Mouse (Mus musculus) frontal cortex, postnatal 10 days (tissue): ENCODE measurements around the gene Mbnl2.

Source experiments
- DNase-seq, 2 experiments: peaks; one replicate each; pipeline ENCODE4 v3.0.0; 2022; ENCODE audit warnings: low spot score in 2 of 2, mixed read lengths in 1 of 2

The Mbnl2 gene

GRCm38 (mm10) chr14:120382179-120382578 is 106.7 kb downstream of the Mbnl2 start:
- DNase-seq = no peak

DNA sequence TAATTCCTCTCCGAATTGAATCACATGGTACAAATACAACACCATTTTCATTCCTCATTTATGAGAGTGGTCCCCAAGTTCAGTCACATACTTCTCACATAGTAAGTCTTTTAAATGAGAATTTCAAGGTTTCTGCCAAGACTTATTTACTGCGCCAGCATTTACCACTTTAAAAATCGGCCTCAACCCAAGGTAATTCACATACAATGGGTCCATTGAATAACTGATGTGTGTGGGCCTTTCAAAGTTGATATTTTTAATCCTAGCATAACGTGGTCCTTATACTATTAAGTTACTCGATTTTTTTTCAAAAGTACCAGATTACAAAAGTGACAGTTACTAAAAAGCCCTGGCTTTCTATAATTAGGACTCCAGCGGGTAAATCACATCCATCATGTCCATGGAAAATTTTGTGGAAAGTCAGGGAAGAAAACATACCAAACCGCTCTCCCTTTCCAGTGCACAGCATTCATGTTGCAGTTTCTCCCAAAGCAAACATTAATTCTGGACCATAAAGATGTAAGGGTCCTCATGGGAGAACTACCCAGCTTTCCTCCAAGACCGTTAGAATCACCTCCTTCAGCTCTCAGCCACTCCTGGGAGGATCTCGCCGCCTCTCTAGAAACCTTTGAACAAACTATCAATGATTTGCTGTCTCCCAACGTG is 107.8 kb downstream of the Mbnl2 start:
- no peak for DNase-seq

DNA sequence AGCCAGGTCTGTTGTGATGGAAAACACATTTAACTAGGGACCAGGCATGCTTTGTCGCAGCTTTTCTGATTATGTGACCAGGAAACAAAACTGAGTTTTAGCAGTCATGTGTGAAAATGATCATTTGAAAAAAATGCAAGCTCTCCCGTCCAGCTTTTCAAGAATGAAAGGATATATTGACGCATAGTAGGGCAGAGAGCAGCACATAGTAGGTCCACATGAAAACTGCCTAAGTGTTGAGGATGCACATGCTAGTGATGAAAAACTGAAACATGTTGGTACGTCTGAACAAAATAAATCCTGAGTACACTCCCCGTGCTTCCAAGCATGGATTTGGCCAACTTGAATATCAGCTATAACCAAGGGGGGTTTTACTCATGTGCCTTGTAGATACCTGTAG is 109.1 kb downstream of the Mbnl2 start:
- DNase-seq = no peak

GRCm38 (mm10) chr14:120387293-120387692 is 111.8 kb downstream of the Mbnl2 start:
- no peak for DNase-seq

- no peak for DNase-seq
Observed at GRCm38 (mm10) chr14:120388818-120389691, 113.6 kb downstream of the Mbnl2 start.

GRCm38 (mm10) chr14:120390231-120390944 is 114.9 kb downstream of the Mbnl2 start:
- DNase-seq = no peak

GRCm38 (mm10) chr14:120391701-120392100 is 116.2 kb downstream of the Mbnl2 start:
- peak; percentile 37 to 64 for DNase-seq

DNA sequence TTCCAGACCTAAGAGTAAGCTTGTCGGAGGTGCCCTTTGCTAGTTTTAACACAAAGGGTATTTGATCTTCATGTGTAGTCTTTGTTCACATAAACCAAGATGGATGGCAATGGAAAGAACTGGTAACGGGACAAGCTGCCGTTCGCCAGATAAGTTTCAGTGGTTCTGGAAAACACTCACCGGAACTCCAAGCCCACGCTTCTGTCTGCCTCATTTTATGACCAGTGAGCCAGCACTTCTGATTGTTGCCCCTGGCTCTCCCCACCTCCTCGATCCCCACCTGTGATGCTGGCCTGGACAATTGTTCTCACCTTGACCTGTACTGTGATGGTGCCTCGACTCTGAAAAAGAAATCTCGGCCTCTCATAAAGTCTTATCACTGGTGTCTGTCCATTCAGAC is 117.0 kb downstream of the Mbnl2 start:
- no peak for DNase-seq

GRCm38 (mm10) chr14:120393441-120393840 is 118.0 kb downstream of the Mbnl2 start:
- DNase-seq = no peak

- no peak for DNase-seq
Observed at GRCm38 (mm10) chr14:120394216-120394615, 118.7 kb downstream of the Mbnl2 start.

DNA sequence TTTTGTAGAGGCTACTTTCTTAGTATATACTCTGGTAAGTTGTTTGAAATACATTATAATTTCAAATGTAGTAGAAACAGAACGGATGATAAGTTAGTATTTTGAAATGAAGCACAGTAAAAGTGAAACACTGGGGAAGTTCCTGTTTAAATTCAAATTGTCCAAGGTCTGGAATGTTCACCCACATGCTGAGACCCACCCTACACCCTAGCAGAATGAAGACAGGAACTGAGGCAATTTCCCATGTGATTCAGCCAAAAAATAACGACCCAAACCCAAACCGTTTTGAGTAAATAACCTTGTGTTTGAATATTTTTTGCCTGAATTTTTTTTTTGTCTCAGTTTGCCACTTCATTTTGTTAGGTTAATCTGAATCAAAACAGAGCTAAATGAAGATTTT is 119.4 kb downstream of the Mbnl2 start:
- DNase-seq = no peak

- no peak for DNase-seq
Observed at GRCm38 (mm10) chr14:120395501-120395900, 120.0 kb downstream of the Mbnl2 start.

DNA sequence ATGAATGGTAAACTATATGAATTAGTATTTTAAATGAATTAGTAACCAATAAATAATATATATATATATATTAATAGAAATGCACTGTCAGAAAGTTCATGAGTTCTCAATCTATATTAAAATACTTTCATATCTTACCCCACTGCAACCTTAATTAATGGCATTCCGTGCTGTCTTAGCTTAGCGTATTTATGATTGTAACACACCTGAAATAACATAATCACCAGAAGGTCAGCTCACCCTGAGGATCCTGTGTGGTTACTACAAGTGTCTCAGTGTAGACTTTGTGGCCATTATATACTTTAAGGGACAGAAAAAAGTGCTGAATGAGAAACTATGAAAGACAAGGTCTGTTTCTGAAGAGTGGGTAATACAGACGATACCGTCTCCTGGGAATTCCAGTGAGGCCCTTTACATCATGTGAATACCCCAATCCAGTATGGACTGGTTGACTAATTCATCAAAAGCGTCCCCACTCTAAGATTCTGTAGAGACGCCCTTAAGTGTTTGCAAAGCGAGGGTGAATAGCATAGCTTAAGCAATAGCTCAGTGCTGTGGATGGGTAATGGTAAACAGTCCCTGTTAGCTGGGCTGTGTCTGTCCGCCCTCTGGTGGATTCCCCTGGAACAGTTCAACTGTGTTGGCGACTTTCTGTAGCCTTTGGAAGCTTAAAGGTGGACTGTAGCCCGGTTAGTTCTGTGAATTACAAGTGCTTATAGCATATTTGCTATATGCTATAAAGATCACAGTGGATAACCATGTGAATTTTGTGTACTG is 122.6 kb downstream of the Mbnl2 start:
- DNase-seq = peak in 1 of 2 experiments; percentile 72

GRCm38 (mm10) chr14:120399614-120400013 is 124.1 kb downstream of the Mbnl2 start:
- DNase-seq = no peak

- no peak for DNase-seq
Observed at GRCm38 (mm10) chr14:120401158-120401557, 125.7 kb downstream of the Mbnl2 start.

GRCm38 (mm10) chr14:120402715-120403114 is 127.2 kb downstream of the Mbnl2 start:
- DNase-seq = no peak

DNA sequence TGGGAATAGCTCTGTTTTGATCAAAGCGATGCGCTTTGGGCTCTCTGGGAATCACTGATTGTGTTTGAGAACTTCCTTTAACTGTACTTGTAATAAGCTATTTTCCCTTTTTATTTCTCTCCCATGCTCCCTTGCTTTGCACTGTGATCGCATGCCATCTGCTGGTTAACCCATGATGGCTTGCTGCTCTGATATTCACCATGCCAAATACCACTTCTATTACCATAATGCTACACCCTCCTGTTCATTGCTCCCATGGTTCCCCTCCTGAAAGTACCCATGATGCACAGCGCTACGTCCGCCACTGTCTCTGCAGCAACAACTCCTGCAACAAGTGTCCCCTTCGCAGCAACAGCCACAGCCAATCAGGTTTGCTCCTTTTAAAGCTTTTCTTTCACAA is 128.9 kb downstream of the Mbnl2 start:
- DNase-seq = no peak

DNA sequence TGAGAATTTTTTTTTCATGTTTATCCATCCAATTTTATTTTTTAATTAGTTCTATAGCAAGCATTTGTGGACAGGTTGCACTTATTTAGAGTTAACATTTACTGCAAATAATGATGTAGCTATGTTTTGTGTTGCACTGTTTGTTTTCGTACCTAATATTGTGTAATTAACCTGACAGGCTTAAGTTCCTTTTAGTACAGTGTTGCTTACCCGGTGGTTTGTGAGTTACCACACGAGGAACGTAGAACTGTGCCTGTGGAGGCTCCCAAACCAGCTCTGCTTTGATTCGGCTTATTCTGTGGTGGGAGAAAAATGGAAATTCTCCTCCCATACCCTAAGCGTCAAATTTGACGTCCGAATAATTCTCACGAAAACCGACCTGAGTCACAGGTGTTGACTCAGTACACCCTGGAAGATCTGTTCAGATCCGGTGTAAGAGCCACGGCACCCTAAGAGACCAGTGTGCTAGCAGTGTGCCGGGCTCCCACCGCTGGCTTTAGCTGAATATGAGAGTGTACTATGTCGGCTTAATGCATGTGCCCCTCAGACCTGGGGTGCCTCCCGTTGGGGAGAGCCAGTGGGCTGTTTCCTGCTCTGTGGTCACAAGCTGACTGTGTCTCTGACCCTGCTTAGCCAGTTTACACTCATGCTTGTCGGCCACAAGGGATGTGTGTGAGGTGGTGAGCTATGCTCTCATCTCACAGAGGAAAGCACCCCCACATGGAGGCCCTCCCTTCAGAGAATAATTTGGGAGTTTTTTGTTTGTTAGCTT is 129.5 kb downstream of the Mbnl2 start:
- DNase-seq = no peak

GRCm38 (mm10) chr14:120405597-120405996 is 130.1 kb downstream of the Mbnl2 start:
- no peak for DNase-seq

DNA sequence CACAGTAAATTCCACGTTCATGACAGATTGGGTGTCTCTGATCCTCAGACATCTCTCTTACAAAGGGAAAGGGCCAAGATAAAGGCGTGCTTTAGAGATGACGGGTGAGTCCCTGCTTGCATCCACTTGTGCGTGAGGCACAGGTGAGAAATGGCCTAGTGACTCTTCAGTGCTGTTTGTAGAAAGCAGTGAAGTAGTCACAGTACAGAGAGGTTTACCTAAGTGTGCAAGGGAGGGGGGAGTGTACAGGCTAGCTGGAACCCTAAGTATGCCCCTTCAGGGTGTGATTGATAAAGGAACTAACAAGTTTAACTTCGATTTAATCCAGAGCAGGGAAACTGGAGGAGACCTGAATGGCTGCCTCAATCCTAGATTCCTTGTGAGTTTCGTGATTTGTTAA is 130.8 kb downstream of the Mbnl2 start:
- DNase-seq = no peak

- no peak for DNase-seq
Observed at GRCm38 (mm10) chr14:120406820-120407219, 131.4 kb downstream of the Mbnl2 start.
